Mouse (Mus musculus) kidney, postnatal 0 days (tissue): ENCODE measurements at regions not wholly inside any gene's neighbourhood (a gene's known extent, or its start where the extent isn't known, plus 50 kb on each side); places are given as distances from the start of the nearest gene placed in this dataset.

ENCODE experiments used
- ATAC-seq: fragments of 200-750 bp; cut with Nextera tagmentation; replicated peaks from 2 replicates; pipeline ENCODE4 v1.8.0; 2017; ENCODE audit warnings: low read depth, moderate number of reproducible peaks, moderate TSS enrichment, moderate library complexity; ENCODE audit not compliant: low FRiP score
- DNase-seq: peaks from one replicate; pipeline ENCODE4 v3.0.0-alpha.2; 2016; ENCODE audit warnings: low spot score
- H3K27ac ChIP-seq: fragments of 300-500 bp; sonication (generic); 2 replicates; pipeline ENCODE4 v1.5.1; 2014; ENCODE audit warnings: mild to moderate bottlenecking
- H3K27me3 ChIP-seq: fragments of 300-500 bp; sonication (generic); 2 replicates; pipeline ENCODE4 v1.6.1; 2014; ENCODE audit warnings: low read length, mixed read lengths; ENCODE audit not compliant: insufficient read depth
- H3K36me3 ChIP-seq: fragments of 300-500 bp; sonication (generic); 2 replicates; pipeline ENCODE4 v1.6.1; 2014; ENCODE audit warnings: low read length, mixed read lengths; ENCODE audit not compliant: insufficient read depth
- H3K4me1 ChIP-seq: fragments of 300-500 bp; sonication (generic); replicated peaks from 2 replicates; pipeline ENCODE4 v1.6.1; 2014; ENCODE audit warnings: antibody characterized with exemption, low read length, mixed read lengths; ENCODE audit not compliant: insufficient read depth
- H3K4me2 ChIP-seq: fragments of 300-500 bp; sonication (generic); 2 replicates; pipeline ENCODE4 v1.6.1; 2014; ENCODE audit warnings: mild to moderate bottlenecking, low read length, moderate library complexity, mixed read lengths
- H3K4me3 ChIP-seq: fragments of 300-500 bp; sonication (generic); replicated peaks from 2 replicates; pipeline ENCODE4 v1.5.1; 2014; ENCODE audit warnings: low read depth, low read length
- H3K9ac ChIP-seq: fragments of 300-500 bp; sonication (generic); 2 replicates; pipeline ENCODE4 v1.6.1; 2014; ENCODE audit warnings: low read depth, low read length
- H3K9me3 ChIP-seq: fragments of 300-500 bp; sonication (generic); replicated peaks from 2 replicates; pipeline ENCODE4 v1.6.1; 2016; ENCODE audit warnings: low read length, inconsistent platforms, mixed read lengths
- CTCF ChIP-seq: IDR thresholded peaks from 2 replicates; pipeline ENCODE4 v1.5.1; 2016; ENCODE audit warnings: antibody characterized with exemption, low read depth, mild to moderate bottlenecking, moderate library complexity
- WGBS: fragments of 180-500 bp; shearing (Covaris S2); extraction: QIAGEN DNeasy Blood & Tissue Kit; methylation state at CpG from one replicate; pipeline ENCODE4 v1.1.7; 2014; 5-methylcytosine and 5-hydroxymethylcytosine counted together

GRCm38 (mm10) chr7:79520222-79520710 lies 54.1 kb upstream of the Polg start:
- Histone ChIP-seq H3K4me3 (no peak overlapping the region), H3K9me3 (no peaks in the 10 kb centered on the region), H3K4me2 (no peak overlapping the region), H3K9ac (no peak overlapping the region), H3K27me3 (peaks cover 40% of the 10 kb centered on the region), H3K27ac (no peak overlapping the region), H3K36me3 (no peaks in the 10 kb centered on the region), H3K4me1 (peaks cover 3% of the 10 kb centered on the region; the same call in 1 of the 2 replicates)
- ATAC-seq = no peak
- no peak for DNase-seq
- WGBS = 31% methylated on average over 2 of the region's 2 CpGs
- no peak for TF ChIP-seq CTCF

DNA sequence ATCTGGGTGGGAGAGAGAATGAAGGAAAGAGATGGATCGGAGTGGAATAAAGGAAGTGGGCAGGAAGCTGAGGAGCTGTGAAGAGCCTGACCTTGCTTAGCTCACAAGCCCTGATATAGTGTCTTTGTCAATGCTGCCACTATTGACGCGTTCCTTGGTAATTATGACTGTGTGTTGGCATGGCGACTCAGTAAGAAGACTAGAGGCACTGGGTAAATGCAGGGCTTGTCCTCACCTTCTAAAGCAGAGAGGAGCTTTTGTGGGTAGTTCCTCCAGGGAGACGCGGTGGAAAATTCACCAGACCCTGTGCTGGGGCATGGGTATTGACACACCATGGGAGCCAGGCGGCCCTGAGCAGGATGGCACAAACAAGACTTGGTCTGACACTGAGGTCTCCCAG lies 52.8 kb upstream of the Polg start:
- ATAC-seq (no peak), DNase-seq (no peak)

GRCm38 (mm10) chr7:79517581-79518337 lies 51.6 kb upstream of the Polg start:
- Histone ChIP-seq H3K27ac (no peak overlapping the region), H3K4me3 (no peak overlapping the region), H3K9ac (no peak overlapping the region), H3K4me2 (no peak overlapping the region), H3K27me3 (peaks cover 60% of the 10 kb centered on the region), H3K9me3 (no peaks in the 10 kb centered on the region), H3K36me3 (no peaks in the 10 kb centered on the region), H3K4me1 (peaks cover 4% of the 10 kb centered on the region; the same call in 1 of the 2 replicates)
- 57% methylated on average over 5 of the region's 5 CpGs for WGBS
- ATAC-seq (no peak), DNase-seq (no peak)
- no peak for TF ChIP-seq CTCF

More for the DNA sequence above, 52.8 kb upstream of the Polg start:
- Histone ChIP-seq H3K9ac (no peak overlapping the region), H3K4me1 (peaks cover 4% of the 10 kb centered on the region; the same call in 1 of the 2 replicates), H3K4me3 (no peak overlapping the region), H3K36me3 (no peaks in the 10 kb centered on the region), H3K27ac (no peak overlapping the region), H3K4me2 (no peak overlapping the region), H3K9me3 (no peaks in the 10 kb centered on the region), H3K27me3 (peaks cover 50% of the 10 kb centered on the region)
- TF ChIP-seq CTCF = no peak
- WGBS = 71% methylated on average over 7 of the region's 7 CpGs

DNA sequence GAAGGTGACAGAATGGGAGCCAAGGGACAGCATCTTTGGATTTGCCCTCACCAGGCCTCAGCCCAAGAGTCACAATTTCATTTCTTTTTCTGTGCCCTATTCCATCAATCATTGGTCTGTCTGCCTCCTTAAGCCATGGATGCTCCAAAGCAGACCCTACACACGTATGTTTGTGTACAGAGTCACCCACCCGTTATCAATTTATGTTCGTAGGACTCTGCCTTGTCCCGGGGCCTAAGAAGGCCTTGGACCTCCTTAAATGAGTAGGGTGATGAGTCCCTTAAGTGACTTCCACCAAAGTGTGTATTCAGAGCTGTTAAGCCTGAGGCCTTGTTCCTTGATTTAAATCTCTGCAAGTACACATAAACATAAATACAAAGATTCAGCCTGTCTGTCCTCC lies 50.1 kb upstream of the Polg start:
- Histone ChIP-seq H3K27ac (no peak overlapping the region), H3K27me3 (peaks cover 70% of the 10 kb centered on the region), H3K4me1 (peaks cover 4% of the 10 kb centered on the region; the same call in 1 of the 2 replicates), H3K4me3 (no peak overlapping the region), H3K9ac (no peak overlapping the region), H3K9me3 (no peaks in the 10 kb centered on the region), H3K36me3 (no peaks in the 10 kb centered on the region), H3K4me2 (no peak overlapping the region)
- DNase-seq (no peak), ATAC-seq (no peak)
- WGBS = 82% methylated on average over 4 of the region's 4 CpGs
- TF ChIP-seq CTCF = no peak
